Mouse (Mus musculus) left cerebral cortex, postnatal 10 days (tissue): ENCODE results near the gene E130114P18Rik. TPM values are rescaled to one million over a fixed set of nuclear protein-coding genes. Genes with fewer than 3 reads are reported as not detected.

Experiments used
- DNase-seq, 2 experiments: peaks; one replicate each; pipeline ENCODE4 v3.0.0; 2021 to 2022; ENCODE audit warnings: low spot score in 2 of 2, mixed read lengths in 1 of 2; ENCODE audit errors: extremely low spot score in 1 of 2
- intact Hi-C: fragments of 180-260 bp; cut with DNase I; formaldehyde crosslinking; loops from one replicate; pipeline ENCODE4 v1.15.1; 2025
- total RNA-seq, 2 experiments: library from RNA; stranded (reverse); gene quantifications; 2 replicates each; pipeline ENCODE4 v1.2.3; 2021

E130114P18Rik gene
- total RNA-seq, 2 experiments from 2014 or later = 6.1 to 6.9 TPM

DNA sequence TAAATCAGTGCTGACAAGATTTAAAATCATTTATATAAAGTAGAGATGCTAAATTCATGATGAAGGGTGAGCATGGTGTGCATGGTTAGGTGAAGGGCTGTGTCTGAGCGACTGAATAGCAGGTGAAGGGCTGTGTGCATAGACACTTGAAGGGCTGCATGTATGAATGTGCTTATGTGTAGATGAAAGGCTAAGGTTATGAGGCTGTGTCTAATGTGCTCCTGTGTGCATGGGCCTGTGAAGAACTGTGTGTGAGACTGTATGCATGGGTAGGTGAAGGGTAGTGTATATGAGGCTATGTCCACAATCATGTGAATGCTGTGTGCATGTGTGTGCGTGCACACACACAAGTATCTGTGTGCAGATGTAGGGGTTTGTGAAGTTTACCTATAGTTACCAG is 29.0 kb upstream of the E130114P18Rik start:
- intact Hi-C loops = no loop called here
- no peak for DNase-seq

DNA sequence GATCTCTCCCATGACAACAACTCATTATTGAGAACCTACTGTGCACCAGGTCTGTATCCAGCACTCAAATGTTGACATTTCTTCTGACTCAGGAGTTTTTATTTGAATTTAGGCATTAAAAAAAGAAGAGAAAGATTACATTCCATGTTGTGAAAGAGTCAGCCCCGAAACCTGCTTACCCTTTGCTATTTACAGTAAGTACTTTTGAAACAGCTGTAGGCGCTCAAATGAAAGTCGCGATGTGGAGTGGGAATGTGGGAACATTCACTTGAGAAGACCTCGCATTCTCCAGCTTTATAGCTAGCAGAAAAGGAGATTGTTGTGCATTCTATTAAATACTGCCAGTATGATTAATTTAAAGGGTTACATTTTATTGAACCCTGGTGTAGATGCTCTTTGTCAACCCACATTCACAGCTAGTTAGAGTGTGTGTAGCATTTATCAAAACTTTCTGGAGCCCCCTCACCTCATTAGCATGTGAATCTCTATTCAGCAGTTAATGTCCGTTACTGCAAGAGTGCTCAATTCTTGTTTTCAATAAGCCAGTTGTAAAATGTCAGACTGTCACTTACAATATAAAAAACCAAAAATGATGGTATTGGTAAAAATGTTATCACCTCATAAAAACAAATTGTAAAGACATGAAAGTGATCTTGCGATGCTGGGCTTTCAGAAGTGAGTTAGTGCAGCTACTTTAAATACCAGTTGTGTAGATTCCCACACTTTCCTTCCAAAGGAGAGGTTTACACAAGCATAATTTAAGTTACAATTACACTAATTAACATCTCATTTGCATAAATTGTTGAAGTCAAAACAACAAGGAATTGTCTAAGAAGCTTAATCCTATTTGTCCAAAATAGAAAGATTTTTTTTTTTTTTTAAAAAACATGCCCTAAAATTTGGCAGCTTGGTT is 28.3 kb upstream of the E130114P18Rik start:
- intact Hi-C loops = no loop called here

DNA sequence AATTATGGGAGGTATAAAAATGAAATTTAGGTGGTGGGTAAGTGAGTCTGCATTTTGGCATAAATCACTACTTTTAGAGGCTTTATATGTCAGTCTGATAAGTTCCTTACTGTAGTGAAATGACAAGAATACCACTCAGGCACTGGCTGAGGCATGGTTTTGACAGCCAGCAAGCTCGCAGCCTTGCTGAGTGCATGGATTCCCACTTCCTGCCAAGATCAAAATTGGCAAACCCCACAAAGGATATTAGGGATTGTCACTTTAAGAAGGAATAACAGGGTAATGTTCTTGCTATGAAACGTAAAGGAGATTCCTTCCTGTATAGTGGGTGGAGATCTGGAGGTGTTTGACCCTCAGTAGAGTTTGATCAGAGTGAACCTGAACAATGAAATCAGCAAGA is 27.4 kb upstream of the E130114P18Rik start:
- DNase-seq = no peak
- intact Hi-C loops = no loop called here

More for the DNA sequence above, 28.3 kb upstream of the E130114P18Rik start:
- no peak for DNase-seq

DNA sequence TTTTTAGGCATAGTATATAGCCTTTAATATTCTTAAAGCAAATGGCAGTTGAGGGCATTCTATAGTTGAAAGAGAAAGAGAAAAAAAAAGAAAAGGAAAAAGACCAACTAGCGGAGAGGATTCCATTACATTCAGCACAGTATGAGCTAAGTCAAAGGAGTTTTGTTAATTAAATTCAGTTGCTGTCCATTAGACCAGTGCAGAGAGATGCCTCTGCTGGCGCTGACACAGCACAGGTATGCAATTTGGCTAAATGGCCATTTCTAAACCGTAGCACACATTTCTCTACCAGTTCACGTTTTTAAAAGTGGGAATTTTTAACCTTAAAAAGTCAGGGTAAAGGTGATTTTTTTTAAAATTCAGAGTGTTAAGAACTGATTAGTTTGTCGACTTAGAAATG is 26.8 kb upstream of the E130114P18Rik start:
- intact Hi-C loops = no loop called here
- DNase-seq = no peak

DNA sequence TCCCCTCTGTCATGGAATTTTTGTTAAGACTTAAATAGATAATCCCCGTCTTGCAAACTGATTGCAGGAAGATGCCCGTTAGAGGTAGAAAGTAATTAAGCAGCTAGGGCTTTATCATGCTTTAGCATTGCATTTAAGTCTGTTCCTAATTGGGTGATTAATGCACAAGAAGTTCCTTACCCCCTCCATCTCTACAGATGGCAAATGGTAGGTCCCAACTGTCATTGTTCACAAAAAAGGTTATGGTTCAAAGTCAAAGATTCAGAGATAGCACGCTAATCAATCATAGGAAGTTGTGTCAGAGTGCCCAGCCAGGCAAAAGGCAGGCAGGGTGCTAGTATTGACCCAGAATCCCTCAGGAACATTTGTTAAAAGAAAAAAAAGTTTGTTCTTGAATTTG is 25.9 kb upstream of the E130114P18Rik start:
- DNase-seq = no peak
- intact Hi-C loops = no loop called here

DNA sequence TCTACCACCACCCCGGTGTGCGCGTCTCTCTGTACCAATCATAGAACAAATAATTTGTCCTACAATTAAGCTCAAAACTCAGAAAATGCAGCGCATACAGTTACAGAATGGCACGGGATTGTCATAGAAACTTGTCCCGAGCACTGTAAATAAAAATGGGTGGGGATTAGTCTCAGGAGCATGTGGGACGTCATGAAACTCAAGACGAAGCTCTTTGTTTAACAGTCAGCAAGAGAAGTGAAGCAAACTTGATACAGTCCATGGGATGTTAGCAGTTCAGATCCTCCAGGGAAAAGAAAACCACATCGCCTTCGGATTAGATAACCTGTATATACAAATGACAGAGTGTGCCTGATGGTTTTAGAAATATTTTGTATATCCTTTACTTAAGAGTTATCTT is 18.6 kb upstream of the E130114P18Rik start:
- no peak for DNase-seq
- intact Hi-C loops = no loop called here

DNA sequence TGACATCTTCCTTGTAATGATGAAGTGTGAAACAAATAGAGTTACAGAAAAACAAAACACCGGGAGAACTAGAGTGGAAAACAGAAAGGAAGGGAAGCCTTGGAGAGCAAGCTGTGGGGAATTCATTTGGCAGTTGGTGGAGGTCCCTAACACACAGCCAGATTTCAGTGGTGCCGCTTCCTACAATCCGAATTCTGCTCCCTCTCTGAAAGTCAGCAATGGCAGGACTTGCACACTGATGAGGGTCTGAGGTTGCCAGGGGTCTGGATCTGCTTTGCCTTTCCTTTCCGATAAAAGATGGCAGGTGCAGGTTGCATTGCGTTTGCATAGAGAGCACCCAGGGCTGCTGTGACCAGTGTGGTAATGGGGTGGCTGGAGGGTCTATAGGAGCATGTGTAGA is 18.1 kb upstream of the E130114P18Rik start:
- DNase-seq = no peak
- intact Hi-C loops = no loop called here

DNA sequence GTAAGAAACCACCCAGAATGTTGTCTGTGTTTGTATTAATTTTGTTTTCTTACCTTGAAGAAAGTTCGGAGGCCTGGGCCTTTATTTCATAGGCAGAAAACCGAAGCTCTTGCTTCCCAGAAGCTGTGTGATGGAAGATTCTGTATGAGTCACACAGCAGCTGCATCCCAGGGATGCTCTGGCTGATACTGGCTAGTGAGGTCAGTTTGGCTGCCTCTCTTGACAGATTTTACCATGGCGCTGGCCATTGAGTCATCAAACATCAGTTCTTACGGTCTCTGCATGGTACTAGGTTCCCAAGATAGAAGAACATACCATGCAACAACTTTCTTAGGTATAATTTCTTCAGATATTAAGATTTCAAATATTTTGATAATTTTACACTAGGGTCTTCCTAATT is 17.0 kb upstream of the E130114P18Rik start:
- intact Hi-C loops = no loop called here
- DNase-seq = no peak

DNA sequence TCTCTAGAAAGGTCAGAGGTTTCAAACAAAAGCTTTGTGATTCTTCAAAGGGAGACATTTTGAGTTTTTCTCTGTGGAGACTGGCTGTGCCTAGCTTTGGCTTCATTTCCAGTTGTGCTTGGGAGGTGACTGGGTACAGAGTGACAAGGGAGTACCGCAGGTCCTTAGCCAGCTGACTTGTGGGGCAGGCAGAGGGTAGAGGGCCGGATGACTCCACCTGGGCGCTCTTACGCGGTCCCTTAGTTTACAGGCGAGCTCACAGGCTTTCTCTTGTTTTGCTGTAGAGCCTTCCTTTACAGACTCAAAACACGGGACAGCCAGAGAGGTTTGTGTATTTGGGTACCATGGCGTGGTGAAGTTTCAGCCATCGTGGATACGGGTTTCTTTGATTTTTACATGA is 16.1 kb upstream of the E130114P18Rik start:
- DNase-seq = no peak
- intact Hi-C loops = no loop called here

DNA sequence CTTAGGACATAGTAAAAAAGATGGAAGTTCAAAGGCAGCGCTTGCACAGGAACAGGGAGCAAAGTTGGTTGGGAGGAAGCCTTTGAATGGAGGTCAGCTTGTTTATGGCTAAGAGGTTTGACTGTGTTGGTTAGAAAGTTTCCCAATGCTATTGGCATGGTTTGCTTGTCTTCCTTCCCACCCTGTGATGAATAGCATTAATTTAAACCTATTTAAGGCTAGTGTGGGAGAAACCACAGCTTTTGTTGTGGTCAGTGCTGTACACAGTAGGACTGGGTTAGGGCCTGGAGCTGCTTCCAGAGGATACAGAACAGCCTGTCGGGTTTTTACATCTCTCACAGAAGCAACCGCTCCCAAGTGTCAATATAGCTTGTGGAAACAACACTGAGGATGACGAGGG is 10.7 kb upstream of the E130114P18Rik start:
- no peak for DNase-seq
- intact Hi-C loops = no loop called here

DNA sequence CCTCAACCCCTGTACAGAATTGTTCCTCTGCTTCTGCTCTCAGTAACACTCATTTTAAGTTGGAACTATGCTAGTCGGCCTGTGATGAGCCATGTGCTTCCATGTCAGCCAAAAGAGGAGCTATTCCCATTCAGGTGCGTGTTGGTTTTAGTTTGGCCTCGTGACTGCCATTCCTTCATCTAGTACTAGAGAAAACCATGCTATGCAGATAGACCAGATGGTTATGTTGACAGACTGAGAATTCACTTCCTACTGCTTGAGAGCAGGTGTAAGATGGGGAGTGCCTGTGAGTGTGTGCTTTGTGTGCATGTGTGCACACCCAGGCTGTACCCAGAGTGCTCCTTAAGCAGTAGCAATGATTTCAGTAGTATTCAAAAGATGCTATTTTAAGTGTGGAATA is 9.6 kb upstream of the E130114P18Rik start:
- DNase-seq = no peak
- intact Hi-C loops = no loop called here

DNA sequence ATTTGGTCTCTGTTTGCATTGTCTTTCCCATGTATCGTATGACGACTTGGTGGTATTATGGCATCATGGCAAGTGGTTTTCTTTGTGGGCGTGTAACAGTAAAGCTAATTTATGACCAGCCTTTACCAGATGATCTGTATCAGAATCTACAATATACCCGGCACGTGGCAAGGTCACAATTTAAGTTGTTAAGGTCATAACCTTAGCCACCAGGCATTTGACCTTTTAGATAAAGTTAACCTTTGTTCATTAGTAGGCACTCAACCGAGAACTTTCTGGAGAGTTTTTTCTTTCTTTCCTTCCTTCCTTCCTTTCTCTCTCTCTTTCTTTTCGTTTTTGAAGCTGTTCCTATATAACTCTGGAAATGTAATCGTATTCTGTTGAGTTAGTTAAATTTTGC is 8.7 kb upstream of the E130114P18Rik start:
- no peak for DNase-seq
- intact Hi-C loops = no loop called here

DNA sequence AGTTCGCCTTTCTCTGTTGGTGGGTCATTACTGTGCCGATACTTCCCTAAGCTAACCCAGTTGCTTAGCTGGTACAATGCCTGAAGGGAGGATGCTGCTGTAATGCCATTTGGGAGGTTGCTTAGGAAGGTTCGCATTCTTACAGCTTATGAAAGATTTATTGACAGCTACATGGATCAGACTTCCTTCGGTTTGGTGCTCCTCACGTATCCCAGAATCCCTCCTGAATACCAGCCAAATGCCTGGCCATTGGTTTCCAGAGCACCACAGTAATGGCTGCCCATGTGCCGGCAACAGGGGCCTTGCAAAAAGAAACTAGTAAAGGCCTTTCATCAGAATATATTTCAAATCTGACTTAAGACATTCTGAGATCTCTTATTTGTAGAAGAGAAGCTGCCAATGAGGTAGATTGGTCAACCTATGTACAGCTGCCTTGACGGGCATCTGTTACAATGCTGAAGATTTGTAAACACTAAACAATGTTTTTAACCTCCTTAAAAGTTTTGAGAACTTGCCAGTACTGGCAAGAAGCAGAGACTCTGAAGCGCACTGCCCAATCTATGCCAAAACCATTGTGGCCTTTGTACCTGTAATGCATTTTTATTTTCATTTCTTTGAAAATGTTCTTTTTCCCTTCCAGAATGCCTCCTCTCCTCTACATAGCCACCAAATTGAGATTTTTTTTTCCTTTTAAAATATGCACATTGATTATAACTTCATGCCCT is 7.8 kb upstream of the E130114P18Rik start:
- intact Hi-C loops = no loop called here
- no peak for DNase-seq

DNA sequence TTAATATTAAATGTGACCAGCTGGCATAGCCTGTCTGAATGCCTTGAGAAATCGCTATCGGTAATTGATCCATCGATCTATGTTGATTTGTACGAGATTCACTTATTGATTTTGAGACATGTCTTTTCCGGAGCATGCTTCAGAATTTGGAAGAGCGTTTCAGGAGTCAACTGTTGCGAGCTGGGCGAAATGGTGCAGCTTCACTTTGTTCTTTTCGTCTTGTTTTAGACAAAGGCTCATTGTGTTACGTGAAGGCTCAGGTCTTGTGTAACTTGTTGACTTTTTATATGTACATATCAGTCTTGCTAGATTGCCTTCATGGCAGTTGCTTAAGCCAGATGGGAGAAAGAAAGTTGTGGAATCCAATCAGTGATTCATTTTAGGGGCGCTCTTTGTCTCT is 6.4 kb upstream of the E130114P18Rik start:
- no peak for DNase-seq
- intact Hi-C loops = no loop called here

DNA sequence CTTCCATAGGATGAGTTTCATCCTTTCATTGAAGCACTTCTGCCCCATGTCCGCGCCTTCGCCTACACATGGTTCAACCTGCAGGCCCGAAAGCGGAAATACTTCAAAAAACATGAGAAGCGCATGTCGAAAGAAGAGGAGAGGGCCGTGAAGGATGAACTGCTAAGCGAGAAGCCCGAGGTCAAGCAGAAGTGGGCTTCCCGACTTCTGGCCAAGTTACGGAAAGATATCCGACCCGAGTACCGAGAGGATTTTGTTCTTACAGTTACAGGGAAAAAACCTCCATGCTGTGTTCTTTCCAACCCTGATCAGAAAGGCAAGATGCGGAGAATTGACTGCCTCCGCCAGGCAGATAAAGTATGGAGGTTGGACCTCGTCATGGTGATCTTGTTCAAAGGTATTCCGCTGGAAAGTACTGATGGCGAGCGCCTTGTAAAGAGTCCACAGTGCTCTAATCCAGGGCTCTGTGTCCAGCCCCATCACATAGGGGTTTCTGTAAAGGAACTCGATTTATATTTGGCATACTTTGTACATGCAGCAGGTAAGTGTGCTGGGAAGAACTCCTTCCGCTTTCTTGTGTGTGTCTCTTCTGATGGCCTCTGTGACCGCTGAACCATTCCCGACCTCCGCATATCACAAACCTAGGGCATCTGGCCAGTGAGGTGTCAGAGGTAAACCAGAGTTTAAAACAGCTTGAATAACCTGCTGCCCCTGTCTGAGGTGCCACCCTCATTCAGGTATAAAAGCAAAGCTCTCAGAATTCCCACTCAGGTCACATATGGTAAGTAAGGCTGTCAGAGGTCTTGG is 5.4 kb upstream of the E130114P18Rik start:
- intact Hi-C loops = no loop called here
- DNase-seq = no peak

DNA sequence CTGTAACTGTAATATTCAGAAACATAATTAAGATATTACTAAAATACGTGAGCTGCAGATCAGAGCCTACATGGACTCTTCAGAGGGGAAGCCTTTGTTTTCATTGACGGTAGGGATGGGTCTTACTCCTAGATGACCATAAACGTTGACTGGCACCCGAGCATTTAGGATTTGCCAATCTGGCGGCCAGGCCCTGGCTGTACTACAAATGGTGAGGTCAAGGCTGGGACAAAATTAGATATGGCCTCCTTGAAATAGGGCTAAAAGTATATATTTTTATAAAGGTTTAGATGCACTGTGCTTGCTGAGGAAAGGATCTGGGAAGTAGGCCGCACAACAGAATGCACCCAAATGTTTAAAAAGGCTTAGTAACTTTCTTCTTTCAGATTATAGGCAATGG is 4.6 kb upstream of the E130114P18Rik start:
- intact Hi-C loops = no loop called here
- DNase-seq = no peak

DNA sequence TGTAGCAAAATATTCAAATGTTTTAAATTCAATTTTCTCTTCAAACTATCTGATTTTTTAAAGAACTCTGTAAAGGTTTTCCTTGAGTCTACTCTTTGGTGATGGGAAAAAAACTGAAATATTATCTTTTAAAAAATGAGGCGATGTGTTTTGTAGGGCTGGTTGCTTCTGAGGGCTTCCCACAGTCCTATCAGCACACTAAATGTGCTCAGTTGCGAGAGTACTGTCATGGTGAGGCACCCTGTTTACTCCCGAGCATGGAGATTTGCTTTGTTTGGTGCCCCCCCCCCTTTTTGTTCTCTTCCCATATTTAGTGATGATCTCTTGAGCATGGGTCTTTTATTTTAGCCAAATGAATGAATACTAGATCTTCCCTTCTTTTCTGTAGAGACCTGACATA is 4.2 kb upstream of the E130114P18Rik start:
- intact Hi-C loops = no loop called here
- no peak for DNase-seq

DNA sequence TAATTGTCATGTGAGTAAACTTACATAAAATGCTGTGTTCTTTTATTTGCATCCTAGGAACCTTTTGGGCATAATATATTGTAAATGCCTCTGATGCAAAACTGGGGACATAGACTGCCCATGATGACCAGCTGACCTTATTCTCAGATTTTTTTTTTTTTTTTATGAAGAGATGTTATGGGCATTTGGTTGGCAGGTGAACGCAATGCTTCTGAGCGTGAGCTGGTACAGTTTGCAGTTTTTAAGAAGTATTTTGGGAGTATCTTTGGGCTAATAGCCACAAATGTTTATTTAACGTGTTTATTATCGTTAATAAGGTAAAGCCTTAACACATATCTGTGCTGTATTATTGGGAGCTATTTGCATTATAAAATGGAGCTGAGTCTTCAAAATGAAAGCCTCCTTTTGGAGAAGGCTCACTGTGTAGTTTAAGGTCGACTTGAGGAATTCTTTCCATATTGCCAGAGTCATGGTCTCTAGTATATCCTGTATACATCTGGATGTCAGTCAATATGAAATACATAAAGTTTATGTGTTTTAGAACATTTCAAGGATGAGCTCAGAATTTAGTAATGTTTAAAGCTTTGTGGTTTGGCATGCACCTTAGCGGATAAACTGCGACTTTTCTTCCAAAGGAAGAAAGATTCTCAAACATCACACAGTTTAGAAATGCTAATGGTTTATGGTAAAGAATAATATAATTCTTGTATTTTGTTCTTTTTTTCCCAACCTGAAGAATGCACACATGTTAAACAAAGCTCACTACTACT is 3.0 kb upstream of the E130114P18Rik start:
- intact Hi-C loops = no loop called here
- DNase-seq = no peak

DNA sequence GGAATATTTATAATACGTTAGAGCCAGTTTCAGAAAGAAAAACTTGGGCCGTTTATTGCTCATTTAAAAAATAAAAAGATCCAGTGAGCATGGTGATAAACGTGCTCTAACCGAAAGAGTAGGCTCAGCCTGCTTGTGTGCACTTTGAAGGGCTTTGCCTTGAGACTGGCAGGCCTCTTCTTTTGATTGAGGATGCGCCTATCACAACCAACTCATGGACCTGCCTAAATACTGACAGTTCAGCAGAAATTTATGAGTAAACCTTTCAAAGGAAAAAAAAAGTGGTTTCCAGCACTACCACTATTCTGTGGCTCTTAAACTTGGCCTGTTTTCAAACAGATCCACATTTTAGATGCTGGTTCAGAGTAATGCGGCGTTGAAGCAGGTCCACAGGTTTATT is 2.1 kb upstream of the E130114P18Rik start:
- intact Hi-C loops = no loop called here
- DNase-seq = no peak
